Mouse (Mus musculus) liver, embryonic 13.5 days (tissue): ENCODE results near the gene Sytl3. TPM values are rescaled to one million over a fixed set of nuclear protein-coding genes. Genes with fewer than 3 reads are reported as not detected.

Experiments
- ATAC-seq: fragments of 200-750 bp; cut with Nextera tagmentation; 2 replicates; pipeline ENCODE4 v1.8.0; 2017; ENCODE audit warnings: low read depth, mild to moderate bottlenecking, moderate number of reproducible peaks, moderate library complexity
- DNase-seq: peaks from one replicate; pipeline ENCODE4 v3.0.0; 2022
- H3K27ac ChIP-seq: fragments of 300-500 bp; sonication (generic); 2 replicates; pipeline ENCODE4 v1.5.1; 2015; ENCODE audit warnings: moderate library complexity, mild to moderate bottlenecking, inconsistent platforms
- H3K27me3 ChIP-seq: fragments of 300-500 bp; sonication (generic); 2 replicates; pipeline ENCODE4 v1.6.1; 2015; ENCODE audit warnings: mild to moderate bottlenecking, inconsistent platforms
- H3K36me3 ChIP-seq: fragments of 300-500 bp; sonication (generic); 2 replicates; pipeline ENCODE4 v1.6.1; 2015; ENCODE audit warnings: mild to moderate bottlenecking, inconsistent platforms
- H3K4me1 ChIP-seq: fragments of 300-500 bp; sonication (generic); replicated peaks from 2 replicates; pipeline ENCODE4 v1.6.1; 2015; ENCODE audit warnings: inconsistent platforms
- H3K4me2 ChIP-seq: fragments of 300-500 bp; sonication (generic); 2 replicates; pipeline ENCODE4 v1.6.1; 2015; ENCODE audit warnings: inconsistent platforms, mild to moderate bottlenecking, moderate library complexity
- H3K4me3 ChIP-seq: fragments of 300-500 bp; sonication (generic); replicated peaks from 2 replicates; pipeline ENCODE4 v1.5.1; 2015; ENCODE audit warnings: mild to moderate bottlenecking, inconsistent platforms
- H3K9ac ChIP-seq: fragments of 300-500 bp; sonication (generic); 2 replicates; pipeline ENCODE4 v1.6.1; 2015; ENCODE audit warnings: mild to moderate bottlenecking, inconsistent platforms
- H3K9me3 ChIP-seq: fragments of 300-500 bp; sonication (generic); replicated peaks from 2 replicates; pipeline ENCODE4 v1.6.1; 2016; ENCODE audit warnings: inconsistent platforms
- WGBS: fragments of 180-500 bp; shearing (Covaris S2); methylation state at CpG from one replicate; pipeline ENCODE4 v1.1.7; 2015; ENCODE audit not compliant: insufficient replicate concordance; 5-methylcytosine and 5-hydroxymethylcytosine counted together
- polyA plus RNA-seq: library from polyadenylated mRNA; unstranded; fragments of >200 nt; fragmentation: Nextera tagmentation; extraction: Ambion mirVana; gene quantifications from 2 replicates; pipeline ENCODE4 v1.2.1, GENCODE M21; 2015

The Sytl3 gene
- polyA plus RNA-seq, 1 experiment from 2014 or later = 0.08 TPM

DNA sequence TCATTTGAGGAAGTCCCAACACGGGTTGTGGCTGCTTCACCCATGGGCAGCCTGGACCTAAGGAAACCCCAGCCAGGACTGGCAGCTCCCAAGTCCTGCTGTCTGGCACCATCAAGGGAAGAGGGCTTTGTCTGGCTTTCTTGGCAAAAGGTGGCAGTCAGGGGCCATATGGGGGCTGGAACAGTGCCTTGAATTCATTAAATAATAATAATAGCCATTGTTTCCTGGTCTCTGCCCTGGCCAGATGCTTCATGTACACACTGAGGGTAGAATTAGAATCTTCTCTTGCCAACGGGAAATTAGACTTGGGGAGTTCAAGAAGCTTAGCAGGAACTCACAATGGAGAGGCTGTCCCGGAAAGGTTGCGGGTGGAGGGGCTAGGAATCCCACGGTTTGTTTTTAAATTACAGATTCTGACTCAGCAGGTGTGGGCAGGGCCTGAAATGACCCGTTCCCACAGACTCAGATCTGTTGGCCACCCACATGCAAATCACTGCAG, 70.4 kb downstream of the Sytl3 start:
- Histone ChIP-seq H3K27me3 (no peaks in the 10 kb centered on the region), H3K9ac (no peak overlapping the region), H3K4me3 (no peak overlapping the region), H3K4me1 (no peaks in the 10 kb centered on the region; the same call in 1 of the 2 replicates), H3K36me3 (no peaks in the 10 kb centered on the region), H3K9me3 (no peaks in the 10 kb centered on the region), H3K27ac (no peak overlapping the region), H3K4me2 (no peak overlapping the region)
- WGBS = 28% methylated on average over 6 of the region's 6 CpGs
- DNase-seq = no peak
- ATAC-seq = no peak

DNA sequence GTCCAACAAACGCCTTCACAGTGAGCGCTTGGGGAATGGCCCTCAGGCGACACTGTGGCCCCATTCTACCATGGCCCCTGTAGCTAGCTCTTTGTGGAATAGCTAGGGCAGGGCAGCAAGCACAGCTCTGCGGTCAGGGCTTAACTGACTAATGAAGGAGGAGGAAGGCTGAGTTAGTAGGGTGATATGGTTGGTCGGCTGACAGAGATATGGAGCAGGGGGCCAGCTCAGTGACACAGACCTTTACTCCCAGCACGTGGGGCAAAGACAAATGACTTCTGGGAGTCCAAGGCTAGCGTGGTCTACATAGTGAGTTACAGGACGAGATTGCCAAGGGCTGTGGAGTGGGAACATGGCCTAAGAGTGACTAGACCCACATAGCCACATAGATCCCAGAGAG, 72.2 kb downstream of the Sytl3 start:
- DNase-seq = no peak
- no peak overlapping the region for H3K4me3 ChIP-seq
- H3K9ac ChIP-seq = no peak overlapping the region
- no peaks in the 10 kb centered on the region; the same call in 1 of the 2 replicates for H3K4me1 ChIP-seq
- no peaks in the 10 kb centered on the region for H3K36me3 ChIP-seq
- no peak overlapping the region for H3K27ac ChIP-seq
- H3K27me3 ChIP-seq = no peaks in the 10 kb centered on the region
- 45% methylated on average over 8 of the region's 8 CpGs for WGBS
- H3K4me2 ChIP-seq = no peak overlapping the region
- peak; percentile 64 for ATAC-seq
- no peaks in the 10 kb centered on the region for H3K9me3 ChIP-seq

- Histone ChIP-seq H3K9ac (no peak overlapping the region), H3K27me3 (no peaks in the 10 kb centered on the region), H3K4me2 (no peak overlapping the region), H3K36me3 (no peaks in the 10 kb centered on the region), H3K27ac (no peak overlapping the region), H3K4me3 (no peak overlapping the region), H3K9me3 (no peaks in the 10 kb centered on the region), H3K4me1 (no peaks in the 10 kb centered on the region; the same call in 1 of the 2 replicates)
- 76% methylated on average over 12 of the region's 12 CpGs for WGBS
- ATAC-seq = no peak
- DNase-seq = no peak
Measured at GRCm38 (mm10) chr17:6731634-6732033, 72.7 kb downstream of the Sytl3 start.

DNA sequence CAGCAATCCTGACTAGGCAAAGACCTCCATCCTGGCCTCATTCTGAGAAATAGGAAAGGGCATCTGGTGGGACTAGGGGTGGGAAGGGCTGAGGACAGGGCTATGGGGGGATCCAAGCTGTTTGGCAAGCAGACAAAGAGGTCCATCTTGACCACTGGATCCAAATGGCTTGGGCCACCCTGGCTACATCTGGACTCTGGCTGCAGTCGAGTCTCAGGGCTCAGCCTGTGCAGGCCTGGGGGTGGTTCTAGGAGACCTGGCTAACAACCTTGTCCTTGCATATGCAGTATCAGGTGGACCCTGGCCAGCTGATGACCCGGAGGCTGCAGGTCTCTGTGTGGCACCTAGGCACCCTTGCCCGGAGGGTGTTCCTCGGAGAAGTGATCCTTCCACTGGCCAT, 73.8 kb downstream of the Sytl3 start:
- Histone ChIP-seq H3K4me1 (peaks cover 4% of the 10 kb centered on the region), H3K27me3 (no peaks in the 10 kb centered on the region), H3K27ac (no peak overlapping the region), H3K4me3 (no peak overlapping the region), H3K36me3 (no peaks in the 10 kb centered on the region), H3K4me2 (no peak overlapping the region), H3K9me3 (no peaks in the 10 kb centered on the region), H3K9ac (no peak overlapping the region)
- ATAC-seq (no peak), DNase-seq (no peak)
- WGBS = 64% methylated on average over 4 of the region's 4 CpGs

DNA sequence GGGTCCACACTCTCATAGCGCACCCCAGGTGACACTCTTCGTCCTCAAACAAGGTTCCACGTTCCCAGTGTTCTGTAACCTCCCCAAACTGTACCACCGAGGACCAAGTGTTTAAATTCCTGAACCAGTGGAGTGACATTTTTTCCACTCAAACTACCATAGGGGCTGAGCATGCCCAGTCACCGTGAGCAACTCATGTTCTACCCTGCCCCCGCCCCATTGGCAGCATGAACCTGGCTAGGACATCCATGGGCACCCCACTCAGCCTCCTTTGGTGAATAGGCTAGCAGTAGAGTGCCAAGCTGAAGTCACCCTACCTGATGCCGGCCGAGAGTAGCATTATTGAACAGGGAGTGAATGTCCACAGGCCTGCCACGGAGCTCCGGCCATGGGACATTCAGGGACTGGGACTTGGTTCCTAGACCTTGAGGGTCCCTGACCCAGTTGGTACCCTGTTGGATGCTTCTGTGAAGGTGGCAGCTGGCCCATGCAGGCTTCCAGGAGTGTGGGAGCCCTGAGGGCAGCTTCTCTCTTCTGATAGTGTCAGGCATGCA, 74.5 kb downstream of the Sytl3 start:
- H3K4me3 ChIP-seq = no peak overlapping the region
- DNase-seq (no peak), ATAC-seq (no peak)
- WGBS = 78% methylated on average over 10 of the region's 10 CpGs
- peaks cover 6% of the 10 kb centered on the region for H3K36me3 ChIP-seq
- H3K9me3 ChIP-seq = no peaks in the 10 kb centered on the region
- H3K27ac ChIP-seq = no peak overlapping the region
- H3K9ac ChIP-seq = no peak overlapping the region
- no peaks in the 10 kb centered on the region for H3K27me3 ChIP-seq
- H3K4me2 ChIP-seq = no peak overlapping the region
- H3K4me1 ChIP-seq = peaks cover 8% of the 10 kb centered on the region

- 86% methylated on average over 12 of the region's 12 CpGs for WGBS
- Histone ChIP-seq H3K36me3 (peaks cover 20% of the 10 kb centered on the region), H3K4me3 (no peak overlapping the region), H3K9ac (no peak overlapping the region), H3K4me1 (peaks cover 8% of the 10 kb centered on the region), H3K4me2 (no peak overlapping the region), H3K27me3 (no peaks in the 10 kb centered on the region), H3K9me3 (no peaks in the 10 kb centered on the region), H3K27ac (no peak overlapping the region; the same call in 1 of the 2 replicates)
- DNase-seq (no peak), ATAC-seq (no peak)
Measured at GRCm38 (mm10) chr17:6734746-6735441, 76.0 kb downstream of the Sytl3 start.

DNA sequence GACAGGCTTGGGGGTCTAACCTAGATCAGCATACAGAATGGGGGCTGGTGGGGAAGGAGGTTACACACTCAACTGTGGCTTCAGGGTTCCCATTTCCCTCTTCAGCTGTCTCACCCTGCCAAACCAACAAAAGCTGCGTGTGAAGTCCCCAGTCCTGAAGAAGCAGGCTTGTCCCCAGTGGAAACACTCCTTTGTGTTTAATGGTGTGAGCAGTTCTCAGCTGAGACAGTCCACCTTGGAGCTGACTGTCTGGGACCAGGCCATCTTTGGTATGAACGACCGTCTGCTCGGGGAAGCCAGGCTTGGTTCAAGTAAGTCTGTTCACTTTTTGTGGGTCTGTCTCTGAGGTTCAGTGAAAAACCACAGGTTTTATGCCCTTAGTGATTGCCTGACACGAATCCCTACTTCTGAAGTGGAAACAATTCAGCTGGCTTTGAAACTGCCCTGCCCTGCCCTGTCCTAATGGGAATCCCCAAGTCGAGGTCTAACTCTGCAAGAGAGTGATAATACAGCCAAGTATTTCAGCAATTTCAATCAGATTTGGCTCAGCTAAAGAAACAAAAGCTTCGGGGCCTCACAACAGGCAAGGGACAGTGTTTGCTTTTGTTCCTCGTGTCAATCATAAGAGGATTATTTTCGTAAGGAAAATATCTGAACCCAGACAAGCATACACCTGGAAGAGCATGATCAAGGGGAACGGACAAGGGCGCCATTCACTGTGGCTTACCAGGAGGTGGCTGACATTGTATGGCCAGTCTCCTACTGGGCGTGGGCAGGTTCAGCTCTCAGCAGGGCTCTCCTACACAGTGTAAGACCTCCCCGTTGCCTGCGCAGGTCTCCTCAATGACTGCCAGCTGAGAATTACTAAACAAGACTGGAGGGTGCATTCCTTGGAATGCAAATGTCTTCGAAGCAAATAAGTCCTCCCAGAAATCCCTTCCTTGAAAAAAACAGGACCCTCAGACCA, 77.7 kb downstream of the Sytl3 start:
- Histone ChIP-seq H3K9ac (no peak overlapping the region), H3K9me3 (no peaks in the 10 kb centered on the region), H3K27me3 (no peaks in the 10 kb centered on the region), H3K36me3 (peaks cover 37% of the 10 kb centered on the region), H3K27ac (no peak overlapping the region), H3K4me3 (no peak overlapping the region), H3K4me1 (peaks cover 8% of the 10 kb centered on the region), H3K4me2 (no peak overlapping the region)
- no peak for ATAC-seq
- 56% methylated on average over 15 of the region's 15 CpGs for WGBS
- DNase-seq = no peak

DNA sequence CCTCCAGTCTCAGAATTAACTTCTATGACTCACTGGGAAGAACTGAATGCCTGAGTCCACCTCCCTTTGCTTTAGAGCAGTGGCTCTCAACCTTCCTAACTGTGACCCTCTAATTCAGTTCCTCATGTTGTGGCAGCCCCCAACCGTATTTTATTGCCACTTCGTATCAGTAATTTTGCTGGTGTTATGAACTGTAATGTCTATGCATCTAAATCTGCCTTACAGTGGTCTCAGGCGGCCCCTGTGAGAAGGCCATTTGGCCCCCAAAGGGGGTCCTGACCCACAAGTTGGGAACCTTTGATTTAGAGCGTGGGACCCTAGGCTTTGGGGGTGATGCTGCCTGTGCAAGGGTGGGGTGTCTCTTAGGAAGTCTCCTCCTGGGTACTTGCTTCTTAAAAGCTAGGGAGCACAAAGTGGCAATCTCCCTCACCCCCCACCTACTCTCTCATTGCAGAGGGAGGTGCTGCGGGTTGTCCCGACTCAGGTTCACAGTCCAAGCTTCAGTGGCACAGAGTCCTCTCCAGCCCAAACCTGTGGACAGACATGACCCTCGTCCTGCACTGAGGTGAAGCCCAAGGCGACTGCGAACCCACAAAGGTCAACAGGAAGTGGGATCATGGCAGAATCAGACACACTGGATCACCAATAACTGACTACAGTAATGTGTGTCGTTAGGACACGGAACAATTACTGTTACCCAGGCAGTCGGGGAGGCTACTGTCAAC, 78.5 kb downstream of the Sytl3 start:
- H3K4me2 ChIP-seq = no peak overlapping the region
- no peak overlapping the region for H3K9ac ChIP-seq
- no peak for ATAC-seq
- H3K27me3 ChIP-seq = no peaks in the 10 kb centered on the region
- no peak overlapping the region for H3K4me3 ChIP-seq
- H3K9me3 ChIP-seq = no peaks in the 10 kb centered on the region
- DNase-seq = no peak
- peaks cover 46% of the 10 kb centered on the region for H3K36me3 ChIP-seq
- peaks cover 14% of the 10 kb centered on the region for H3K4me1 ChIP-seq
- H3K27ac ChIP-seq = no peak overlapping the region
- 74% methylated on average over 12 of the region's 12 CpGs for WGBS

GRCm38 (mm10) chr17:6738836-6739235, 79.9 kb downstream of the Sytl3 start:
- 73% methylated on average over 7 of the region's 7 CpGs for WGBS
- peaks cover 60% of the 10 kb centered on the region for H3K36me3 ChIP-seq
- H3K4me3 ChIP-seq = no peak overlapping the region
- no peaks in the 10 kb centered on the region for H3K9me3 ChIP-seq
- no peak overlapping the region for H3K4me2 ChIP-seq
- no peak overlapping the region for H3K9ac ChIP-seq
- no peak overlapping the region for H3K27ac ChIP-seq
- no peak for ATAC-seq
- no peaks in the 10 kb centered on the region for H3K27me3 ChIP-seq
- no peak for DNase-seq
- H3K4me1 ChIP-seq = peaks cover 28% of the 10 kb centered on the region

GRCm38 (mm10) chr17:6739266-6739665, 80.4 kb downstream of the Sytl3 start:
- H3K27ac ChIP-seq = no peak overlapping the region
- no peak overlapping the region for H3K9ac ChIP-seq
- no peak overlapping the region for H3K4me3 ChIP-seq
- no peaks in the 10 kb centered on the region for H3K27me3 ChIP-seq
- H3K9me3 ChIP-seq = no peaks in the 10 kb centered on the region
- WGBS = 82% methylated on average over 13 of the region's 13 CpGs
- H3K4me1 ChIP-seq = peaks cover 32% of the 10 kb centered on the region
- H3K4me2 ChIP-seq = no peak overlapping the region
- no peak for DNase-seq
- ATAC-seq = no peak
- peaks cover 64% of the 10 kb centered on the region for H3K36me3 ChIP-seq

- peaks cover 69% of the 10 kb centered on the region for H3K36me3 ChIP-seq
- H3K4me1 ChIP-seq = peaks cover 37% of the 10 kb centered on the region
- no peaks in the 10 kb centered on the region for H3K27me3 ChIP-seq
- H3K27ac ChIP-seq = no peak overlapping the region
- no peak for DNase-seq
- no peak overlapping the region for H3K9ac ChIP-seq
- H3K4me3 ChIP-seq = no peak overlapping the region
- no peak for ATAC-seq
- WGBS = 87% methylated on average over 15 of the region's 15 CpGs
- H3K4me2 ChIP-seq = no peak overlapping the region
- H3K9me3 ChIP-seq = no peaks in the 10 kb centered on the region
Measured at GRCm38 (mm10) chr17:6739756-6740155, 80.9 kb downstream of the Sytl3 start.
